Mouse (Mus musculus): ENCODE data around the gene Hoxd1.

DNA sequence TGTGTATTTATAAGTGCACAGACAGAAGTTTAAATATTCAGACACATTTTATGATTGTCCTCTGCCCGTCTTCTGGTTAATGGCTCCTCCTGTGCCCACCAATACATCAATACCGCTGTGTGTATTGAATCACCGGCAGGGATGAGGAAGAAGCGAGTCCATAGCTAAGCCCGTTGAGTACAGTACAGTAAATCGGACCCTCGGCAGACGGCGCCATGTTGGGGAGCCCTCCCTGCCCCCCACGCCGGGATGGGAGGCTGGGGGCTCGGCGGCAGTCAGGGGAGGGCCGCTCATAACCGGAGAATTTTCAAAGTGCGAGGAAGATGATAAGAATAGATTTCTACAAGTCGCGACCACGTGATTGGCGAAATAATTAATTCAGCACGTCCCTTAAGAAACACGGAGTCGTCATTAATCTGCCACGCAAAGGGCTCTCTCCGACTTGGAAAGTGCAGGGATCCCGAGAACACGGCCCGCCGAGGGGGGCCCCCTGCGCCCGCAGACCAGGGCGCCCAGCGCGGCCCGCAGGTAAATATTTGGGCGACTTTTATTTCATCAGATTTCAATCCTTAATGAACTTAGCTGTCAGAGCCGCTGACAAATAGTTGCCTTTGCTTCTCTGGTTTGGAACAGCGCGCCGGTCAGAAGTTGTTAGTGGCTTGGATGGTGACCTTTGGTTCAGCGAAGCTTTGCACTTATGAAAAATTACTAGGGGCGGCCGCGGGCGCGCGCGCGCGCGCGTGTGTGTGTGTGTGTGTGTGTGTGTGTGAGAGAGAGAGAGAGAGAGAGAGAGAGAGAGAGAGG lies 30.1 kb upstream of the Hoxd1 start:
- TF ChIP-seq CTCF (IDR thresholded peaks at IDR 0.05; ENCODE audit: low read depth, low read length): no peak
- TF ChIP-seq TAL1 (conservative IDR thresholded peaks at IDR 0.05; ENCODE audit: low read depth, low read length): no peak
- TF ChIP-seq GATA1 (IDR thresholded peaks at IDR 0.05; ENCODE audit: borderline replicate concordance, low read length): no peak
- no peak for TF ChIP-seq POLR2AphosphoS5 (IDR thresholded peaks at IDR 0.05; ENCODE audit: insufficient replicate concordance, low read depth, low read length)
- TF ChIP-seq GATA2 (IDR thresholded peaks at IDR 0.05; ENCODE audit: borderline replicate concordance, low read depth, low read length): no peak
